Mouse (Mus musculus): ENCODE results near the gene Rps19bp1. TPM values are rescaled to one million over a fixed set of nuclear protein-coding genes. Genes with fewer than 3 reads are reported as not detected.

Rps19bp1 gene
- total RNA-seq (2015) (32.9 and 35.4 TPM in 2 replicates), total RNA-seq (2017) (12.6 and 20.3 TPM in 2 replicates)

DNA sequence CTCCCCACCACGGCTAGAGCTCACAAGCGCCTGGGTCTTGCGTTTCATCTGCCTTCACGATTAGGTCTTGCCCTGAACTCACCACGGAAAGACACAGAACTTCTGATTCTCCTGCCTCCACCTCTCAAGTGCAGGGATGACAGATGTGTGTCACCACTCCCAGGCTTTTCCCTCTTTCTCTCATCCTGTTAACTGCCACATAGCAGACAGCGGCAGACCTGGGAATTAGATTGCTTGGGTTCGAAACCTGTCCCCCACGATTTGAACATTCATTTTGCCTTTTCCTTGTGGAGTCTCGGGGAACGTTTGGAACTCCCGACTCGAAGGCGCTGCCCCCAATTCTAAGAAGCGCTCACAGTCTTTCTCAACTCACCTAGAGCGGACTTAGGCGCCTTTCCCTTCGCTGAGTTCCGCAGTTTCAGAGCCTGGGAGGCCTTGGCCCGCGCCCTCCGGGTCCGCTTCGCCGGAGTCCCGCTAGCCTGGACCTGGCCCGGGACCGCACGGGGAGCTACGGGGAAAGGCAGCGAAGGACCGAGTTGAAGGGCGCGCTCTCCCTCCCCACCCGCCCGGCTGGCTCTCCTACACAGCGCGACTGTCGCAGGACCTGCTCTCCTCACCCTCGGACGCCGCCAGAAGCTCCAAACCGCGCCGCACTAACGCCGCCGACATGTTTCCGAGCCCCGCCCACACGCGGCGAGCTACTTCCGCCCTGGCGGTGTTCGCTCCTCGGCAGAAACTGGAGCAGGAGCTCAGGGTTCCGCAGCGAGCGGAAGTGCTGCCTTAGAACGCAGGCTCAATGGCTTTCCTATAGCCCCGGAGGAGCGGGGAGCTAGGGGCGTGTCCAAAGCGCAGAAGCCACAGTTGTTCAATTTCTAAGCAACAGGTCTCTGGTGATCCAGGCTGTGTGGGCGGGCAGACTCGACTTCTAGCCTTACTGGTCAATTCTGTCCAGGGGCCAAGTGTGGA, at the start of gene Rps19bp1:
Rps19bp1 (minus strand) TSS at position 706 of the 966 bp plus-strand sequence.
- ATAC-seq (ENCODE audit: poor library complexity, severe bottlenecking): peak; percentile 95

DNA sequence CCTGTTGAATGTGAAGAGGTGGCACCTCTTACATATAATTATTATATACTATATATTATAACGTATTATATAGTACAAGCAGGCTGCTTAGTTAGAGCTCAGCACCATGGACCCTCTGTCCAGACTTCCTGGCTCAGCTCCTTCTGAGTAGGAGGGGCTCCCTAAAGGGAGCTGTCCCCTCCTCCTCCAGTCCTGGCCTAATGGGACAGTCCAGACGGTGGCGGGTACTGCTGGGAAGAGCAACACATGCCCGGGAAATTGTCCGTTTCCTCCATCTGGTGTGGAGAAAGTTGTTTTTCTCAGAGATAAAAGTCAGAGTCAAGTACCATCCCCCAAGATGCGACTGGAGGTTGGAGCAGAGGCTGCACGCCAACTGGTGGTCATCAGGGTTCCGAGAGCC, 42.0 kb upstream of the Rps19bp1 start:
- no peak for ATAC-seq (ENCODE audit: poor library complexity, severe bottlenecking)

DNA sequence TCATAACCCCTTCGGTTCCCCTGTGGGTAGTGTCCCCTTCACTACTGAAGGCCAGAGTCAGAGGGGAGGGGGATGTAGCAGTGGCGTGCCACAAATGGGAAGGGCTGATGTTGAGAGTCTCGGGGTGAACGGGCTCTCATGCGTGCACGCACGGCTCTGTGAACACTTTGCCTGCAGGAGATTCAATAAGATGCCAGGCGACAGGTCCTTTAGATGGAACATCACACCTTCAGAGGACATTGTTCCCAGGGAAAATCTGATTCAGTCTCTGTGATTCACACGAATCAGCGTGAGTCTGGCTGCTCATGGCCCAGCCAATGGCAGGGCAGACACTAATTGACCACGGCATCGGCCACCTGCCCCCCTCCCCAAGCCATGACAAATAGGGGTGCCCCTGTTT, 40.1 kb upstream of the Rps19bp1 start:
- ATAC-seq (ENCODE audit: poor library complexity, severe bottlenecking): no peak

DNA sequence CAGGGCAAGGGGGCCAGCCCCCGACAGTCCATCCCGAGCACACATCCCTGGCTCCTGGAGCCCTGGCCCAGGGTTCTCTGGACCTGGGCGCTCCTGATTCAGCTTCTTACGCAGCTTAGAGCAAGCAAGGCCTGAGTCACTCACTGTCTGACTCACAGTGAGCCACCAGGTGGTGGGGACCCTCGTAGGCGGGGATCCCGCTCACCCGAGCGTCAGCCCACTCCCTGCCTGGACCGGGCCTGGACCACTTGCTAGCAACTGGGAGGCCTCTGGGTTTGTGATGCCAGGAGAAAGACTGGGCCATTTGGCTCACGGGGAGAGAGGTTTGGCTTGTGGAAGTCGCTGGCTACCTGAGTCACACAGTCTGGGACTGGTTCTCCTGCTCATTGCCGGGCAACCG, 39.7 kb upstream of the Rps19bp1 start:
- no peak for ATAC-seq (ENCODE audit: poor library complexity, severe bottlenecking)

DNA sequence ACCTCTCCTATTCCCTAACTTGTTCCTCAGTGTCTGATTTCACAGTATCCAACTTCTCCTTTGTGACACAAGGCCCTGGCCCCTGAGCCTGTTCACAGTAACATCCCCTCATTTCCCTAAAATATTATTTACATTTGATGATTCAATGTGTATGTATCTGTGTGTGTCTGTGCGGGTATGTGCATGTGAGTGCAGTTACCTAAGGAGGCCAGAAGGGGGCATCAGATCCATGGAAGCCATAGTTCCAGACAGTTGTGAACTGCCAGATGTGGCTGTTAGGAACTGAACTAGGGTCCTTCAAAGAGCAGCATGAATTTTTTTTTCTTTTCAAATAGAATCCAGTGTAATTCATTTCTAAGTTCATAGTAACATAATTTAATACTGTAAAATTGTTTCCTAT, 33.0 kb upstream of the Rps19bp1 start:
- ATAC-seq (ENCODE audit: poor library complexity, severe bottlenecking): no peak

DNA sequence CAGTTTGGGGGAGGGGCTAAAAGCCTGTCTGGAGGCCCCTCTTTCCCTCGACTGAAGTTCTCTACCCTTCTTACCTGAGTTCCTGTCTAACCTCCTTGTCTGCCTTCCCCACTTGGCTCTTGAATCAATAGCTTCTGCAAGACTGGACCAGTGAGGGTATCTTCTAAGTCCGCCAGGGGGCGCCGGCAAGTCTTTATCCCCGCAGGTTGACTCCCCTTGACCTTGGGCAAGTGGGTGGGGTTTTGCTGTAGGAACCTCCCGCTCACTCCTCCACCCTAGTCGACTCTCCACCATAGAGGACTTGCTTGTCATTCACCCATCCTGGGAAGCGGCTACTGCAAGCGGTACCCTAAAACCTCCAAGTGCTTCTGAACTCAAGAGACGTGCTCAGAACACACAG, 25.3 kb upstream of the Rps19bp1 start:
- ATAC-seq (ENCODE audit: poor library complexity, severe bottlenecking): peak; percentile 59; the same call in 1 of the 2 replicates

DNA sequence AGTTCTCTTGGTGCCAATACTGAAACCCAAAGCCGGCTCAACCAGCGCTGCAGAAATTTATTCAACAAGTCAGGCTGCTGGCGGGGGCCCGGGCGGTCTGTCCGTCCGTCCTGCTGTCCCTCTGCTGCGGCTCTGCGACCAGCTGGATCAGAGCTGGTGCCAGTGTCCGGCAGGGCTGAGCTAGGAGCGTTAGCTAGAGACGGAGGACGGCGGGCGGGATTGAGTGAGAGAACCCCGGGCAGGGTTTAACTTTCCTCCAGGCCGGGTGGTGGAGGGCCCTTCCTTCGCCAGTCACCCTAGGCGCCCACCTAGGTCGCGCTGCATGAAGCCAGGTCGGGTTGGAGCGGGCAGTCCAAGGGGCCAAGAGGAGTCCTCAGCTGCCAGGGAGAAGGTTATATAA, 23.9 kb upstream of the Rps19bp1 start:
- ATAC-seq (ENCODE audit: poor library complexity, severe bottlenecking): no peak

DNA sequence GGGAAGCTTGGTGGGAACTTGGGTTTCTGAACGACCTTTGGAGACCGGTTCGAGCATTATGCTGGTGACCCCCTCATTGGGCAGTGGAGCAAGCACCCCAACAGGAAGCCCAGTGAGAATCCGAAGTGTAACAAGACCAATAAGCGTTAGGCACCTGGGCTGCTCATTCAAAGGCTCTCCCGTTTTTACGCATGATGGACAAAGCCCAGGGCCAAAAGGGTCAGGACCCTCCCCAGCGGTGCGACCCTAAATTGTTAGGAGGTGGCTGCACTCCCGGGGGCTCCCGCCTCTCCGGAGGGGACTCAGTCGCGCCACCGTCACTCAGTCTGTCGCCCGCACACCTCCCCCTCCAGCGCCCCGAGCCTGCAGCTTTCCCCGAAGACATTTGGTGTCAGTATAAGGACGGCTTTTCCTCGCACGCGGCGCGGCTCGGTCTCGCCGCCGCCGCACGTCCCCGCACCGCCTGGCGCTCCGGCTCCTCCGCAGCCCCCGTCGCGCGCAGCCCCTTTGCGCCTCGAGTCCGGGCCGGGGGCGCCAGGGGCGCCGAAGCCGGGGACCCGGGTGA, 22.8 kb upstream of the Rps19bp1 start, which contains the start of gene Cacna1i:
Cacna1i (plus strand) TSS at position 388 of the 565 bp plus-strand sequence.
- ATAC-seq (ENCODE audit: poor library complexity, severe bottlenecking): no peak

DNA sequence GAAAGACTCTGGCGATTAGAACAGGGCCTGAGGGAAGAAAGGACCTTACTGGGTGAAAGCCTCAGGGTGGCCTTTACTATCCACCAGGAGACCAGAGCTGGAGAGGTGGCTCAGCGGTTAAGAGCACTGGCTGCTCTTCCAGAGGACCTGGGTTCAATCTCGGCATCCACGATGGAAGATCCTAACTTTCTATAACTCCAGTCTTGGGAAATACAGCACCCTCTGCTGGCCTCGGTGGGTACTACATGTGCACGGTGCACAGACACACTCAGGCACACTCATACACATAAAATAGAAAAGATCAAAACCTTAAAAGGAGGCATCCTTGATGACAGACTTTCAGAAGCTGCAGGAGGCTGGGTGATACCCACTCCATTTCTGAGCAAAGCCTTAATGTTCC, 16.5 kb upstream of the Rps19bp1 start:
- peak; percentile 49; the same call in 1 of the 2 replicates for ATAC-seq (ENCODE audit: poor library complexity, severe bottlenecking)

DNA sequence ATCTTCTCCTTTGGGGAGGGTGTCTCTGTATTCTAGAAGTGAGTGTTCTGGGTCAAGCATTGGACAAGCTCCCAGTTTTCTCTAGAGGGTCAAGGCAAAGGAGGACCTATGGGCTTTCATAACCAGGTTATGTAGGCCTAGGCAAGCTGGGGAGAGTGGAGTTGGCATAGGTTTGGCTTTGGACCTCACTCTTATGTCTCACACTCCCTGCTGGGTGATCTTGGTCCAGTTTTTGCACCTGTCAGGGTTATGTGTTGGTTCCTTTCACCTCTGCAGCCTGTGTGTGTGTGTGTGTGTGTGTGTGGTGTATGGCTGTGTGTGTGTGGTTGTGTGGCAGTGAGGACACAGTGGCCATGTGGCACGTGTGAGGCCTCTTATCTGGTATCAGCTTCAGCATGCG, 14.9 kb upstream of the Rps19bp1 start:
- ATAC-seq (ENCODE audit: poor library complexity, severe bottlenecking): no peak

DNA sequence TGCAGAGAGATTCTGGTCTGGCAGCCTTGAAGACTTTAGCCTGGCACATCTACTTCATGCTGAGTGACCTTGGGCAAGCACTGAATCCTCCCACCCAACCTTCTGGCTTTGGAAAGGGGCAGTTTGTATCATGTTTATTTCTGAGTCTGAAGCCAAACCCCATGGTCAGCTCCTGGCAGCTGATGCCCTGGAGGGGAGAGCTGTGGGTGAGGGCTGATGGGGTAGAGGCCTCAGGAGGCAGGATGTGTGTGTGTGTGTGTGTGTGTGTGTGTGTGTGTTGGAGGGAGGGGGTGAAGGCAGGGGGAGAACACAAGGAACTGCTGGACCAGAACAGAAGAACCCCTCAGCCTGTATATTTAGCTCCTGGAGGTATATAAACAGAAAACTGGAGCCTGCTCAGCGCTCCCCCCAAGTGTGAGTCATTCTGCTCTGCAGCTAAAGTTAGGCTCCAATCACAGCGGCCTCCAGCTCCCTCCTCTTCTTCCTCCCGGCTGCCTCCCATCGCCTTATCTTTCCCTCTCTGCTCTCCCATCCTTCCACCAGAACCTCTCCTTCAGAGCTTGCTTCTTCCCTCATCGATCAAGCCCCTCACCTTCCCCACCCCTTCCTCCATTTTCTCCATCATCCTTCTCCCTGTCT, 14.1 kb upstream of the Rps19bp1 start:
- no peak for ATAC-seq (ENCODE audit: poor library complexity, severe bottlenecking)

DNA sequence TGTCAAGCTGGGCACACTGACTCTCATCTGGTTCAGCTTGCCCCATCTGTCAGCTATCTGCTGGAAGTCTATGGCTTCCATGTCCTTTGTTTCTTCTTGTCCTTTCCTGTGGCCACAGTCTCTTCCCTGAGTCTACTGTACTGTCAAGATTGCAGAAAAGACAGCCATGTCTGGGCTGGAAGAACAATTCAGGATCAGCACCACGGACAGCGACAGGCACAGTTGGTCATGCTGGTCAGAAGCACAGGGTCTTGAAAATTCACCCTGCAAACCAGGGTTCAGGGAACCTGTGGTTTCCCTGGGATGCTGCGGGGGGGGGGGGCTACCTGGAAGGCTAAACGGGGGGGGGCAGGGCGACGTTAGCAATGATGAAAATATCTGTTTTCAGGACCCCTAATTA, 13.5 kb upstream of the Rps19bp1 start:
- ATAC-seq (ENCODE audit: poor library complexity, severe bottlenecking): no peak

DNA sequence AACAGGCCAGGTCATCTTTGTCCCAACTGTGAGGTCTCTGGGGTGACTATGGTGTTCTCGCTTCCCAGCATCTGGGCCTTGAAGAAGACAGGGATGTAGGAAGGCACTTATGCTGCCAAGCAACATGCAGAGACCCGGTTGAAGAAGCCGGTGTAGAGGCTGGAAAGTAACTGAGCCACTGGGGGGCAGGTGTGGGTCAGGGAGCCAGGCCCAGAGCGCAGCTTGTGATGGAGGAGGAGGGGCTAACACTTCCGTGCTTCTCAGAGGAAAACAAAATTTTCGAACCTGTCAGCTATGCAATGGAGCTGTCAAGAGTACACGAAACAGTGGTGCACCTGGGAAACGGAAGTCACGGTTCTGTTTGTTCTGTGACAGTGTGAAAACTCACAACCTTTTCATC, 13.0 kb upstream of the Rps19bp1 start:
- ATAC-seq (ENCODE audit: poor library complexity, severe bottlenecking): no peak

DNA sequence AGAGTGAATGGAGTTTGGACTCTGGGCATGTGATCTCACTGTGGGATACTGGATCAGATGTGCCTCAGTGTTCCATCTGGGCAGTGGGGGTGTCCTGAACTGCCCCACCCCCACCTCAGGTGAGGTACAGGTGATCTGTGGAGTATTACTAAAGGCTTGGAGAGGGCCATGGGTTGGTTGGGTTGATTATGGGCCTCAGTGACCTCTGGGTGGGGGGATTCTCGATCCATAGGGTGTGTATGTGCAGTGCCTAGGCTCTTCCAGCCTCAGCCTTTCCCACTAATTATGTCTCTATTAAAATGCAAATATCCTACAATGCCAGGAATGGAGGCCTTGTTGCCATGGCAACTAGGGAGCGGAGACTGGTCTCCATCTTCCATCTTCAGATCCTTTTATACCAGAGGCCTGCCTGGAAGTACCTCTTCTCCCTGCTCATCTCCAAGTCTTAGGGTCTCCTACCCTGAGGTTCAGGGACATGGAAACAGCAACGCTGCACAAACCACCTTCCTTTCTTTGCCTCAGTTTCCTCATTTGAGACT, 7.8 kb upstream of the Rps19bp1 start:
- ATAC-seq (ENCODE audit: poor library complexity, severe bottlenecking): no peak

DNA sequence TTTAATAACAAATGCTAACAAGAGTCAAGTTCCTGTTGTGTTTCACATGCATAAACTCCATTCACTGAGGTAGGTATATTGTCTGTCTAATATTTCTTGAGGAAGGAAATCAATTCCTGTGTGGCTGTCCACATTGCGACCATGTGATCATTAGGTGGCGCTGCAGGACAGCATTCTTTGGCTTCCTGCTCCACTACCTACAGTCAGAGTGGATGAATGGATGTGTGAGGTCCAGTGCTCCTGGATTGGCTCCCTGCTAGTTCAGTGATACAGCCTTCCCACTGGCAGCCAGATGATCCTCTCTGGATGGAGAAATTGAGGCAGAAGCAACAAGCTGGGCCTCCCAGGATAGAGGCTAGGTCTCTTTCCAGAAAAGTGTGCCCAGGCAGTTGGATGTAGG, 2.2 kb upstream of the Rps19bp1 start:
- ATAC-seq (ENCODE audit: poor library complexity, severe bottlenecking): peak; percentile 62

DNA sequence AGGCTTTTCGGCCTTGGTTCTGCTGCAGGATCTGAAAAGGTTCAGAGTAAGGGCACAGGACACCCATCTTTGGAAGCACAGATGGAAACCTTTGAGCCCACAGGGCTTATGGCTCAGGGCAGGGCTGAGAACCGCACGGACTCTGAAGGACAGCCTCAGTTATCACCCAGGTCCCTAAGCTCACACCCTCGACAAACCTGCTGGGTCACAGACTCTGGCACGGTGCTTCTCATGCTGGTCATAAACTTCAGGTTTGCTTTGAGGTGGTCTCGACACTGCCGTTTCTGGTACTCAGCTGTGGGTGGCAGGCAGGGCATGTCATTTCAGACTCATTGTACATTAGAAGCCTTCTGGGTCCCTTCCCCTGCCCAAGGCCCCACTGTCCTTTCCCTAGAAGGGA, 3.0 kb downstream of the Rps19bp1 start:
- no peak for ATAC-seq (ENCODE audit: poor library complexity, severe bottlenecking)

DNA sequence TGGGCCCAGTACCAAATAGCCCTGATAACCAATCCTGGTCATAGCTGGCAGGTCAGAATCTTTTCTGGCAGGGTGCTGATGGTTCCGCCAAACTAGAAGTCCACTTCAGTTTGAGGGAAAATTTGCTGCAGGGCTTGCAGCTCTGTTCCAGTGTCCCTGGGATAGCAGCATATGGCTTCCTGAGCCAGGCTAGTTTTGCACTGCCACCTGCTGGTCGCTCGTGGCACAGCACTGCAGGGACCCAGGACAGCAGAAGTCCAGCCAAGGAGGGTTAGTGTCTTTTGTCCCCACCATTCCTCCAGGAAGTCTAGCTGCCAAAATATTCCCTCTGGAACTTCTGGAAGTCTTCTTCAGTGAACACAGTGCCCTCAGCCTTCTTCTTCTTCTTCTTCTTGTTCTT, 3.4 kb downstream of the Rps19bp1 start:
- ATAC-seq (ENCODE audit: poor library complexity, severe bottlenecking): peak; percentile 33

DNA sequence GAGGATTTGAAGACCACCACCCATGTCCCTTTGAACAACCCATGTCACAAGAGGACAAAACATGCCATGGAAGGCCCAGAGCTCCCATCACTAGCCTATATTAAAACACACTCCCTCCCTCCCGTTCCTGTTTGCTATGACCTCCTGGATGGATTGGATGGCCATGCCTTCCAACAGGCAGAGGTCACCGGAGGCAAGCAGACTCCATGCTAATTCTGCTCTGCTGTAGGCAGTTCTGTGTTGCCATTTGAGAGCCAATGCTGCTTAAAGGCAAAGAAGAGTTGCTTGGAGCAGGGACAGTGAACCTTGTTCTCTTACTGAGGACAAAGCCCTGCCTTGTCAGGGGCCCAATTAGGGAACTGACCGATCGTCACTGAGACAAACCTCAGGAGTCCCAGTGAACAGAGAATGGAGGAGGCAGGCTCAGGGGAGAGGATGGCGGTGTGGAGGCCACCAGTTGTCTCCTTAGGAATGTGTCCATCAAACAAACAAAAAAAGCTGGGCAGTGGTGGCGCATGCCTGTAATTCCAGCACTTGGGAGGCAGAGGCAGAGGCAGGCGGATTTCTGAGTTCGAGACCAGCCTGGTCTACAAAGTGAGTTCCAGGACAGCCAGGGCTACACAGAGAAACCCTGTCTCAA, 4.6 kb downstream of the Rps19bp1 start:
- no peak for ATAC-seq (ENCODE audit: poor library complexity, severe bottlenecking)

DNA sequence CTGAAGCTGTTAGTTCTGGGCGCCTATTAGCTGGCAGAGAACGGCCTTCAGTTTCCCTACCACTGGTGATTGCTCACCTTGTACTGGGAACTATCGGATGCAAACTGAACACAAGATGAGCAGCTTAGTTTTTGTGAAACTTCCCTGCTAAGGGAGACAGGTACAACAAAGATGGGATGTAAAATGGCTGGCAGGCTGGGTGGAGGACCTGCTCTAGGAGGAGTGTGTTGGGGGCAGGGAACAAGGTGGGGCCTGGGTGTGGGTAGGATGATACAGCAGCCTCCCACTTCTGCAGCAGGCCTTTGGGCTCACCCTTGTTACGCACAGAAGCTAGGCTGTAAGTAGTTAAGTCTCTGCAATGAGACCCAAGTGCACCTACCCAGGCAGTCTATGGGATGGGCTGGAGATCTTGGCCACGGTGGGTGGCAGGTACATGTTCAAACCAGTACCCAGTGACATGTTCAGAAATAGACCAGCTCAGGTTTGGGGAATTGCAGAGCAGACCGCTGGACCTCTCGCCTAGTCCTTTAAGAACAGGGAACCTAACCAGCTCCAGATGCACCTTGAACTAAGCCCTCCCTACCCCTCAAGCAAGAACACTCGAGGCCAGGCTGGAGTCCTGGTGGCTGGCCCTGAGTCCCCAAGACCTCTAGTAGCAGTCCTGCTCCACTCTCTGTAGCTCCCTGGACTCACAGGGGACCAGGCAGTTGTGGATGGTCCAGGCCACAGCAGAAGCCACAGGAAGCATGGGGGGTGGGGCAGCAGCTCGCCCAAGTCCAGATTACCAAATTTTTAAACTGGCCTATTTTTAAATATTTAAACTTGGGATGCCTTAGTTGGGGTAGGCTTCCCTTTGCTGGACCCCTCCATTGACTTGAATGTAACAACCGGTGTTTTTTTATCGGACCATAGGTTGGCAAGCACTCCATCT, 5.6 kb downstream of the Rps19bp1 start:
- ATAC-seq (ENCODE audit: poor library complexity, severe bottlenecking): no peak

Data from megakaryocyte, adult 5-6 weeks (primary cell).